Mouse (Mus musculus) heart, embryonic 11.5 days (tissue): ENCODE data around the gene Gpr88. TPM values are rescaled to one million over a fixed set of nuclear protein-coding genes. Genes with fewer than 3 reads are reported as not detected.

Source experiments
- ATAC-seq: fragments of 200-750 bp; cut with Nextera tagmentation; replicated peaks from 2 replicates; pipeline ENCODE4 v1.8.0; 2017; ENCODE audit warnings: moderate library complexity; ENCODE audit not compliant: insufficient number of reproducible peaks, low FRiP score, low TSS enrichment
- H3K27ac ChIP-seq: fragments of 300-500 bp; sonication (generic); 2 replicates; pipeline ENCODE4 v1.5.1; 2014; ENCODE audit warnings: mild to moderate bottlenecking, low read depth, low read length
- H3K27me3 ChIP-seq: fragments of 300-500 bp; sonication (generic); 2 replicates; pipeline ENCODE4 v1.6.1; 2014; ENCODE audit warnings: mild to moderate bottlenecking, low read length, mixed read lengths; ENCODE audit not compliant: control insufficient read depth, insufficient read depth
- H3K36me3 ChIP-seq: fragments of 300-500 bp; sonication (generic); 2 replicates; pipeline ENCODE4 v1.6.1; 2014; ENCODE audit warnings: mild to moderate bottlenecking, low read length, moderate library complexity, mixed read lengths; ENCODE audit not compliant: control insufficient read depth, insufficient read depth
- H3K4me1 ChIP-seq: fragments of 300-500 bp; sonication (generic); 2 replicates; pipeline ENCODE4 v1.6.1; 2014; ENCODE audit warnings: low read length; ENCODE audit not compliant: control insufficient read depth, insufficient read depth
- H3K4me2 ChIP-seq: fragments of 300-500 bp; sonication (generic); 2 replicates; pipeline ENCODE4 v1.6.1; 2014; ENCODE audit warnings: mild to moderate bottlenecking, moderate library complexity
- H3K4me3 ChIP-seq: fragments of 300-500 bp; sonication (generic); 2 replicates; pipeline ENCODE4 v1.5.1; 2014; ENCODE audit warnings: low read depth, low read length
- H3K9ac ChIP-seq: fragments of 300-500 bp; sonication (generic); 2 replicates; pipeline ENCODE4 v1.6.1; 2014; ENCODE audit warnings: mild to moderate bottlenecking, low read depth, low read length, moderate library complexity
- H3K9me3 ChIP-seq: fragments of 300-500 bp; sonication (generic); replicated peaks from 2 replicates; pipeline ENCODE4 v1.6.1; 2016; ENCODE audit warnings: low read length; ENCODE audit not compliant: control insufficient read depth
- WGBS: fragments of 180-500 bp; shearing (Covaris S2); extraction: QIAGEN DNeasy Blood & Tissue Kit; methylation state at CpG from one replicate; pipeline ENCODE4 v1.1.7; 2014; ENCODE audit not compliant: insufficient replicate concordance; 5-methylcytosine and 5-hydroxymethylcytosine counted together
- polyA plus RNA-seq: library from polyadenylated mRNA; unstranded; fragments of >200 nt; fragmentation: Nextera tagmentation; extraction: Ambion mirVana; gene quantifications from 2 replicates; pipeline ENCODE4 v1.2.1, GENCODE M21; 2014

The Gpr88 gene
- polyA plus RNA-seq, 1 experiment from 2014 or later = 0.34 TPM

DNA sequence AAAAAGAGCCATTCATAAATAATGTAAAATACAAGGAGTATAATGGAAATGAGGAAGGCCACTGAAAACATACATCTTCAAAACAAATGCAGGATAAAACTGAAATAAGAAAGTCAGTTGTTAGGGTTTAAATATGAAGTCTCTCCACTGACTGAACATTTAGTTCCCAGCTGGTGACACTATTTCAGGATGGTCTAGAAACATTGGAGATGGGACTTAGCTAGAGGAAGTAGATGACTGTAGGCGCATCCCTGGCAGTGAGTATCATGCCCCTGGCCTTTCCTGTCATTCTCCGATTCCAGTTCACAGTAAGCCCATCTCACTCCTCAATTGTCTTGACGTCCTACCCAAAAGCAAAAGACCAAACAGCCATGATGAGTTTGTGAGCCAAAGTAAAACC, 19.8 kb downstream of the Gpr88 start:
- no peaks in the 10 kb centered on the region for H3K27me3 ChIP-seq
- H3K9ac ChIP-seq = no peak overlapping the region
- H3K36me3 ChIP-seq = no peaks in the 10 kb centered on the region
- ATAC-seq = no peak
- no peaks in the 10 kb centered on the region for H3K4me1 ChIP-seq
- H3K4me3 ChIP-seq = no peak overlapping the region
- 87% methylated on average over 3 of the region's 3 CpGs for WGBS
- H3K9me3 ChIP-seq = no peaks in the 10 kb centered on the region
- H3K4me2 ChIP-seq = no peak overlapping the region
- H3K27ac ChIP-seq = no peak overlapping the region

DNA sequence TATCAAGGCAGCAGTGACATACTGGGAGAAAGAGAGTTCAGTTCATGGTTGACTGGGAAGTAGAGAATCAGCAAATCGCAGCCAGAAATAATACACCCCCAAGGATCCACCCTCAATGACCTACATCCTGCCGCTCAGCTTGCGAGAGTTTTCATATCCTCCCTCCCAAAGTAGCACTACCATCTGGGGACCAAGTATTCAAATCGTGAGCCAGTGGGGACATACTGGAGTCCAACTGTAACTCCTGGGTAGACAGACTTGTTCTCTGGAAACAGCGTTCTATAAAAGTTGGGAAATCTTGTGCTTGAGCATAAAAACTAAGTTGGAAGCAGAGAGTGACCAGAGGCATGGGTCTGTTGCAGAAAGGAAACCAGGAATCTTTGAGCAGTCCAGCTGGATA, 20.5 kb downstream of the Gpr88 start:
- 80% methylated on average over 5 of the region's 5 CpGs for WGBS

DNA sequence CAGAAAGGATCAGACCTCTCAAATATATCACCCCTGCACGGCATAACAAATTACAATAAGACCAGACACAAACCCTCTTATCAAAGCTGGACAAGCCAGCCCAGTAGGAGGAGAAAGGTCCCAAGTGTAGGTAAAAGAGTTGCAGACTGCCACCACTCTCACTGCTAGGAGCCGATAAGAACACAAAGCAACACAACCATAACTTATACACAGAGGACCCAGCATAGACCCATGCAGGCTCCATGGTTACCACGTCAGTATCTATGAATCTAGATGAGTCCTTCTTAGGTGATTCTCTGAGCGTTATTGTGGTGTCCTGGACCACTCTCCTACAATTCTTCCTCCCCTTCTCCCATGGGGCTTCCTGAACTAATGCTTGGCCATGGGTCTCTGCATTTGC, 24.0 kb downstream of the Gpr88 start:
- Histone ChIP-seq H3K9me3 (no peaks in the 10 kb centered on the region), H3K4me1 (no peaks in the 10 kb centered on the region), H3K4me3 (no peak overlapping the region), H3K27ac (no peak overlapping the region), H3K36me3 (no peaks in the 10 kb centered on the region), H3K9ac (no peak overlapping the region), H3K27me3 (no peaks in the 10 kb centered on the region), H3K4me2 (no peak overlapping the region)
- ATAC-seq = no peak
- 71% methylated on average over 4 of the region's 4 CpGs for WGBS

More for the DNA sequence above, 20.5 kb downstream of the Gpr88 start:
- no peak overlapping the region for H3K4me2 ChIP-seq
- H3K9me3 ChIP-seq = no peaks in the 10 kb centered on the region
- no peaks in the 10 kb centered on the region for H3K4me1 ChIP-seq
- no peaks in the 10 kb centered on the region for H3K36me3 ChIP-seq
- H3K27ac ChIP-seq = no peak overlapping the region
- ATAC-seq = no peak
- no peaks in the 10 kb centered on the region for H3K27me3 ChIP-seq
- H3K9ac ChIP-seq = no peak overlapping the region
- no peak overlapping the region for H3K4me3 ChIP-seq

DNA sequence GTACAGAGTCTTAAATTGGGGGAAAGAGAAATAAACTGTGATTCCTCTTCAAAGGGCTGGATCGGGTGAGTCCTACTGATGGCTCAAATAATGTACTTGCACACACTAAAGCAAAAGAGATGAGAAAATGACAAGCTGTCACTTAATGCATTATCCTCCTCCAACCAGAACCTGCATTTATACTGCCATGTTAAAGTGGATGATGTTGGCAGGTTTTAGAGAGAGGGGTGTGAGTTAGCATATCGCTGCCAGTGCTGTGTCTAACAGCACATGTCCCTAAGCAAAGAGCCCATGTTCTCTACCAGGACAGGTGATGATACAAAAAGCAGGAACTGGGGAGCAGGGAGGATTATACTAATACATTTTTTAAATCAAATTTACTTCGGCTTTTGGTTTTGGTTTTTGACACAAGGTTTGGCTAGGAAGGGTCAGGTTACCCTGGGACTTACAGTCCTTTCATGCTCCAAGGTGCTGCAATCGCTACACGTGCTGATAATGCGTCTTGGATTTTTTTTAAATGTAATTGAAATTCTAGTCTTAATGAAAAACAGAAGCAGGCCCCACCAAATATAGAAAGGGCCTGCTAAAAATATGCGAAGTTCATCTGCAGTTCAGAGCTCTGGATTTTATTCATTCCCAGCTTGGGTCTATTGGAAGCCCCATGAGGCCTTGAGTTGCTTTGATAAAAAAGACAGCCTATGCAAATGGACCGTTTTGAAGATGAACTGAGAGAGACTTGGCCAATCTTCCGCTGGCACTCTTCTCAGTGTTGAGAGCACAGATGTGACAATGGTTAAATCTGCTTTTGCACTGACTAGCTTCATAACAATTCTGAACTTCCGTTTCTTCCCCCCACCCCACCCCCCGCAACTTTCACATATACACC, 24.7 kb downstream of the Gpr88 start:
- Histone ChIP-seq H3K27ac (no peak overlapping the region), H3K4me2 (no peak overlapping the region), H3K27me3 (no peaks in the 10 kb centered on the region), H3K9me3 (no peaks in the 10 kb centered on the region), H3K9ac (no peak overlapping the region), H3K36me3 (no peaks in the 10 kb centered on the region), H3K4me1 (no peaks in the 10 kb centered on the region), H3K4me3 (no peak overlapping the region)
- no peak for ATAC-seq
- 59% methylated on average over 11 of the region's 11 CpGs for WGBS

DNA sequence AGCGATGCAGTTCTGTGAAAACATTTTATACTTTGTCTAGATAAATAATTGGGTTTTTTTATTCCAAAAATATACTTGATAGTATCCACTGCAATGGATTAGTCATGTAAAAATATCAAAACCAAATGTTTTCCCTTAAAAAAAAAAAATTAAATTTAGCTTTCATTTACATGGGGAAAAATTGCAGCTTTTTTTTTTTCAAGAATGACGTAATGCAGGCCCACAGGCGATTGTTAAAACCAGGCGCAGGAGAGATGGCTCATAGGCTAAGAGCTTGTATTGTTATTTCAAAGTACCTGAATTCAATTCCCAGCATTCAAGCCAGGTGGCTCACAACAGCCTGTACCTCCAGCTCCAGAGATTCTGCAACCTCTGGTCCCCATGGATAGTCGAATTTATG, 25.9 kb downstream of the Gpr88 start:
- H3K27ac ChIP-seq = no peak overlapping the region
- H3K36me3 ChIP-seq = no peaks in the 10 kb centered on the region
- ATAC-seq = no peak
- no peaks in the 10 kb centered on the region for H3K9me3 ChIP-seq
- WGBS = 76% methylated on average over 5 of the region's 5 CpGs
- H3K9ac ChIP-seq = no peak overlapping the region
- no peaks in the 10 kb centered on the region for H3K27me3 ChIP-seq
- no peak overlapping the region for H3K4me3 ChIP-seq
- H3K4me2 ChIP-seq = no peak overlapping the region
- no peaks in the 10 kb centered on the region for H3K4me1 ChIP-seq

DNA sequence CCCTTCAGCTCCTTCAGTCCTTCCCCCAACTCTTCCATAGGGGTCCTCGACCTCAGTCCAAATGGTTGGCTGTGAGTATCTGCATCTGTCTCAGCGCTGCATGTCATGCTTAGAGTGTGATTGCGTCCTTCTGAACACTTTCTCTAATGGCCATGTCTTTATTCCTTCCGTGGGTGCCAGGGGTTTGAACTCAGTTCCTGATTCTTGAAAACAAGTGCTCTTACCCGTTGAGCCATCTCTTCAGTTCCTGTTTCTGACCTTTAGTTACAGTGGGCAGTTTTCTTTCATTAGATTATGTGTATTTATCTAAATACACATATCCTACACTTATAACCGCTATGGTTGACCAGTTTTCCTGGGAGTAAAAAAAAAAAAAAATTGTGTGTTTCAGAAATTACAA, 26.4 kb downstream of the Gpr88 start:
- H3K4me2 ChIP-seq = no peak overlapping the region
- 79% methylated on average over 6 of the region's 6 CpGs for WGBS
- no peak overlapping the region for H3K4me3 ChIP-seq
- ATAC-seq = no peak
- H3K27me3 ChIP-seq = no peaks in the 10 kb centered on the region
- no peak overlapping the region for H3K27ac ChIP-seq
- no peaks in the 10 kb centered on the region for H3K9me3 ChIP-seq
- no peaks in the 10 kb centered on the region for H3K4me1 ChIP-seq
- H3K36me3 ChIP-seq = no peaks in the 10 kb centered on the region
- no peak overlapping the region for H3K9ac ChIP-seq

DNA sequence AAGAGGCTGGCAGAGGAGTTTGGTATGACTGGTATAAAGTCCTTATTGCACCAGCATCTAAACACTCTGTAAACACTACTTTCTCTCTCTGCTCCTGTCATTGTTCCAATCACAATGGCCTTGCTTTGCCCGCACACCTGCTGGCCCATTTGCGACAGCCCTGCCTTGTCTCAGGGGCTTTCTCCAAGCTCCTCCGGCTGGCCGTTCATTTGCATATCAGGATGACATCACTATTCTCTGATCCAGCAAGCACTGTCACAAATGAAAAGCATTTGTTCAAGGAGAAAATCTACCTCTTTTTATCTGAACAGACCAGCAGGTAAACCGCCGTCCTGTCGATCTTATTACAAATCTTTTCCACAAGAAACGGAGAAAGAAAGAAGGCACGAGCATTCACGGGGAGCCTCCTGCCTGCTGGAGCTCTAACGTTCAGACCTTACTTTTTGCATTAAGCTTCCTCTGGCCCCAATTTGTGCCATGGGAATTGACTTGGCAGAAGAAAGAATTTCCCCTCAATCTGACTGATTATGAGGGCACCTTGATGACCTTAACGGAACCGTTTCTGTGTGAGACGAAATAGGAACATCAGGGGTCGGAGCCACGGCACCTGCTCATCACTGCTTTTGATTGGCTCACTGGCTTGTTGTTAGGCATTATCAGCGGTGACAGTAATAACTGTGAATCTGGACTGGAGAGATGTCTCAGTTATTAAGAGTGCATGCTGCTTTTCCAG, 30.6 kb downstream of the Gpr88 start:
- Histone ChIP-seq H3K27me3 (no peaks in the 10 kb centered on the region; the same call in 1 of the 2 replicates), H3K36me3 (no peaks in the 10 kb centered on the region), H3K4me2 (peak overlapping the region; percentile 53), H3K9ac (no peak overlapping the region), H3K27ac (no peak overlapping the region), H3K4me1 (no peaks in the 10 kb centered on the region), H3K4me3 (peak overlapping the region; percentile 4; the same call in 1 of the 2 replicates), H3K9me3 (no peaks in the 10 kb centered on the region)
- 25% methylated on average over 17 of the region's 17 CpGs for WGBS
- ATAC-seq = no peak

DNA sequence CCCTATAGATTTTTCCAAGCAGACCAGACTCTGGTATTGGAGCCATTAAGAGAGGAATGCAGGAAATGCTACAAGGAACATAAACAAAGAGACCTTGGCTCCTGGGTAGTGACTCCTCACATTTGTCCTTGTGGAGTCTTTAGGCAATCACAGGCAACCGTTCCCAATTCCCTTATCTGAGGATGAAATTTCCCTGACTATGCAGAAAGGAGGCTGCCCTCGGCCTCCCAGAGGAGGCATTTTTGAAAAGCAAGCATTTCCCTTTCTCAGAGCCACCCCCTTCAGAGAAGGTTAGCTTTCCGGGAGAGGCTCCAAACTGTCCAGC, 31.7 kb downstream of the Gpr88 start:
- no peaks in the 10 kb centered on the region for H3K9me3 ChIP-seq
- H3K27me3 ChIP-seq = no peaks in the 10 kb centered on the region; the same call in 1 of the 2 replicates
- H3K27ac ChIP-seq = no peak overlapping the region
- H3K4me3 ChIP-seq = no peak overlapping the region
- 20% methylated on average over 3 of the region's 3 CpGs for WGBS
- H3K9ac ChIP-seq = no peak overlapping the region
- H3K4me2 ChIP-seq = no peak overlapping the region
- ATAC-seq = no peak
- H3K36me3 ChIP-seq = no peaks in the 10 kb centered on the region
- no peaks in the 10 kb centered on the region for H3K4me1 ChIP-seq
